Mouse (Mus musculus): ENCODE data around the gene Gprasp2.

DNA sequence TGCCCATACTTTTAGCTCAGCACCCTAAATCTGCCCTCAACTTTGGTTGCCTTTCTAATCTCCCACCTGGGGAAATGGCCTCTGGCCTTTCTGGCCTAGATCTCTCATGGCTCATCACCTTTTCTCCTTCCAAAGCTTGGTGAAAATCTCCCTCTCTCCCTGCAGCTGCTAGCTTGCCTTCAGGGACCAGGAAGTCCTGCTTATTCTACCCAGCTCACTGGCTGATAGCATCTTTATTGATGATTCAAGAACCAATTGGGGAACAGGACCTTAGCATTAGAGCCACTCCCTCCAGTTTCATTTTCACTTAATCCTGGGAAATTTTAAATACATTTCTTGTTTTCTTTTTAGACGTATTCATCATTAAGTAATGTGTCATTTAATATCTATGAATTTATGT, 37.8 kb downstream of the Gprasp2 start:
- TF ChIP-seq CTCF (IDR thresholded peaks at IDR 0.05; ENCODE audit: insufficient read depth, low read length) = no peak
- TF ChIP-seq POLR2A (IDR thresholded peaks at IDR 0.05; ENCODE audit: borderline replicate concordance, extremely low read depth, low read depth, low read length) = no peak

Data from lung, adult 2 months (tissue).